In the genomic region with DNA sequence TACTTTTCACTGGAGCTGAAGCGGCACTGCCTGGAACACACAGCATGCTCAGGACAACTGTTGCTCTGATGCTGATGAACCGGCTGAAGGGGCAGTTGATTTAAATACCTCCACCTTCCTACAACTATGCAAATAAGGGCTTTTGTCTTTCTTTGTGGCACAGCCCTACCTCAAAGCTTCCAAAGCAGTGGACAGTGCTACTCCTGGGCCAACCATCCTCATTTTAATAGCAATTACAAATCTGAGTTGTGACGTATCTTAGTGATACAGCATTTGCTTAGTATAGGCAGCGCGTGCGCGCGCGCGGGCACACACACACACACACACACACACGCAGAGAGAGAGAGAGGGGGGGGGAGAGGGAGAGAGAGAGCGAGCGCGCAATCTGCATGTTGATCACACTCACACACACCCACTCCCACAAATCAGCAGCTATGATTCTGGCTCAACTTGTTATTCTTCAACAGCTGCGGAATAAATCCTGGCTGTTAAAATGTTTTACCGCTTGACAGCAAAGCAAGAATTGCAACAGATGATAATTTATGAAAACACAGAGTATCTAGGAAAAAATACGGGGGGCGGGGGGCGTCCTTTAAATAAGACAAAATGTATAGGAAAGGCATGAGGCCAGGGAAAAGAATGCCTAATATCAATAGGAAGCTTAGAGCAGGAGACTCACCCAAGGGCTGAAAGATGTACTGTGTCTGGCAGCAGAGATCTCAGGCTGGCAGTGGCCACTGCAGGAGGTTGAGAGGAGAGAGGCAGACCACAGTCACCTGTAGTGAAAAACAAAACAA, we compare ENCODE assay signal across 9 mouse cellular contexts. TPM values are rescaled to one million over a fixed set of nuclear protein-coding genes. Genes with fewer than 3 reads are reported as not detected.
DNase-seq lines count a peak whose midpoint lies in the region; ATAC-seq and TF ChIP-seq lines count a peak whose summit lies in the region.
"Had no signal": no experiment of that assay in that cellular context is flagged by ENCODE, and none has a peak within 500 bp of the region (broad histone marks: within the 10 kb centered on the region; RNA-seq: fewer than 3 reads in every experiment).

No protein-coding gene starts in this region.

- peak; percentile 71 for ATAC-seq in limb, embryonic 12.5 days (ENCODE audit: insufficient number of reproducible peaks, insufficient read depth, low FRiP score, low TSS enrichment, low read depth)

- no peaks in the 10 kb centered on the region for H3K27me3 ChIP-seq in hindbrain, embryonic 10.5 days (ENCODE audit: insufficient read depth, poor library complexity, severe bottlenecking)
- H3K27me3 ChIP-seq in limb, embryonic 12.5 days = no peaks in the 10 kb centered on the region

- no peak for TF ChIP-seq CTCF in gastrocnemius, adult 2 months (IDR thresholded peaks at IDR 0.05)

- H3K27ac ChIP-seq in gastrocnemius, adult 2 months = no peak overlapping the region
- H3K27ac ChIP-seq in hindbrain, embryonic 10.5 days = no peak overlapping the region
- peak overlapping the region; percentile 37; the same call in 1 of the 2 replicates for H3K27ac ChIP-seq in limb, embryonic 12.5 days

- H3K9me3 ChIP-seq in hindbrain, embryonic 10.5 days = no peaks in the 10 kb centered on the region
- no peaks in the 10 kb centered on the region for H3K9me3 ChIP-seq in limb, embryonic 12.5 days

- WGBS in hindbrain, embryonic 10.5 days = under 1% methylated on average over 19 of the region's 19 CpGs
- 2% methylated on average over 19 of the region's 19 CpGs for WGBS in limb, embryonic 12.5 days

- peak overlapping the region; percentile 40 for H3K9ac ChIP-seq in limb, embryonic 12.5 days (replicated peaks)

- peak overlapping the region; percentile 76 for H3K4me2 ChIP-seq in limb, embryonic 12.5 days

- H3K4me3 ChIP-seq in gastrocnemius, adult 2 months = peak overlapping the region; percentile 65
- peak overlapping the region; percentile 53 for H3K4me3 ChIP-seq in hindbrain, embryonic 10.5 days
- H3K4me3 ChIP-seq in limb, embryonic 12.5 days (replicated peaks) = peak overlapping the region; percentile 42

- H3K4me1 ChIP-seq in hindbrain, embryonic 10.5 days (replicated peaks) = peaks cover 21% of the 10 kb centered on the region
- H3K4me1 ChIP-seq in limb, embryonic 12.5 days (replicated peaks) = 0 out of 2 replicates have a peak, but pooled peaks cover 7% of the 10 kb centered on the region

- DNase-seq in gastrocnemius, adult 2 months = peak; percentile 13
- DNase-seq in gastrocnemius, postnatal 14 days = no peak
- peak; percentile 58 for DNase-seq in embryo, embryonic 10.5 days (ENCODE audit: low spot score)
- DNase-seq in hindbrain, embryonic 10.5 days (ENCODE audit: low spot score) = peak; percentile 61
- peak; percentile 67 for DNase-seq in retina, postnatal 1 day
- DNase-seq in ovary, postnatal 10 days (ENCODE audit: low spot score) = no peak
- no peak for DNase-seq in spleen, postnatal 10 days (ENCODE audit: low spot score in 2 of 2)

- no peaks in the 10 kb centered on the region for H3K36me3 ChIP-seq in hindbrain, embryonic 10.5 days
- H3K36me3 ChIP-seq in limb, embryonic 12.5 days = peaks cover 1% of the 10 kb centered on the region; the same call in 1 of the 2 replicates

- intact Hi-C loops in gastrocnemius, adult 2 months (cut with DNase I) = no loop called here
- intact Hi-C loops in gastrocnemius, postnatal 14 days (cut with DNase I; ENCODE audit: low total_unique reads) = no loop called here

RNA-seq across cellular contexts. Expression of a gene that starts 1.5 kb away (rescaled TPM):
- total RNA-seq in gastrocnemius, adult 2 months (2021) = under 1 TPM; 0.26 to 0.67 TPM
- 10 to 100 TPM; 51.9 to 71.0 TPM for total RNA-seq in gastrocnemius, postnatal 14 days (2021)
- polyA plus RNA-seq in hindbrain, embryonic 10.5 days (2016; fragmentation: Nextera tagmentation; extraction: Ambion mirVana) = 6.0 and 10.1 TPM in 2 replicates
- 29.3 and 29.7 TPM in 2 replicates for polyA plus RNA-seq in limb, embryonic 12.5 days (2016; fragmentation: Nextera tagmentation; extraction: Ambion mirVana)
- polyA plus RNA-seq: spleen, adult 2 months had no signal

RNA-seq across cellular contexts. Expression of a gene that starts 7.7 kb away (rescaled TPM):
- not detected for total RNA-seq in gastrocnemius, adult 2 months (2021)
- total RNA-seq in gastrocnemius, postnatal 14 days (2021) = not detected
- polyA plus RNA-seq in hindbrain, embryonic 10.5 days (2016; fragmentation: Nextera tagmentation; extraction: Ambion mirVana) = not detected in 2 replicates
- polyA plus RNA-seq in limb, embryonic 12.5 days (2016; fragmentation: Nextera tagmentation; extraction: Ambion mirVana) = not detected in 2 replicates
- polyA plus RNA-seq: spleen, adult 2 months had no signal

RNA-seq across cellular contexts. Expression of a gene that starts 18.4 kb away (rescaled TPM):
- not detected for total RNA-seq in gastrocnemius, adult 2 months (2021)
- not detected for total RNA-seq in gastrocnemius, postnatal 14 days (2021)
- polyA plus RNA-seq in hindbrain, embryonic 10.5 days (2016; fragmentation: Nextera tagmentation; extraction: Ambion mirVana) = not detected in 2 replicates
- not detected in 2 replicates for polyA plus RNA-seq in limb, embryonic 12.5 days (2016; fragmentation: Nextera tagmentation; extraction: Ambion mirVana)
- polyA plus RNA-seq: spleen, adult 2 months had no signal

RNA-seq across cellular contexts. Expression of a gene that starts 27.4 kb away (rescaled TPM):
- not detected for total RNA-seq in gastrocnemius, adult 2 months (2021)
- total RNA-seq in gastrocnemius, postnatal 14 days (2021) = not detected
- polyA plus RNA-seq in hindbrain, embryonic 10.5 days (2016; fragmentation: Nextera tagmentation; extraction: Ambion mirVana) = not detected in 2 replicates
- not detected in 2 replicates for polyA plus RNA-seq in limb, embryonic 12.5 days (2016; fragmentation: Nextera tagmentation; extraction: Ambion mirVana)
- polyA plus RNA-seq: spleen, adult 2 months had no signal

RNA-seq across cellular contexts. Expression of a gene that starts 42.2 kb away (rescaled TPM):
- not detected for total RNA-seq in gastrocnemius, adult 2 months (2021)
- total RNA-seq in gastrocnemius, postnatal 14 days (2021) = not detected
- not detected in 2 replicates for polyA plus RNA-seq in hindbrain, embryonic 10.5 days (2016; fragmentation: Nextera tagmentation; extraction: Ambion mirVana)
- not detected in 2 replicates for polyA plus RNA-seq in limb, embryonic 12.5 days (2016; fragmentation: Nextera tagmentation; extraction: Ambion mirVana)
- polyA plus RNA-seq: spleen, adult 2 months had no signal

Comparison
In these comparisons a context has a peak if more than half of its experiments do, and no peak if none do; other contexts are left out.
1. DNase-seq: peak in gastrocnemius, adult 2 months (single experiment), embryo, embryonic 10.5 days (single experiment), hindbrain, embryonic 10.5 days (single experiment) and retina, postnatal 1 day (single experiment); none in gastrocnemius, postnatal 14 days (single experiment), ovary, postnatal 10 days (single experiment) and spleen, postnatal 10 days (0 of 2).
2. RNA of a gene that starts 1.5 kb away (total RNA-seq): 51.9 to 71.0 TPM in gastrocnemius, postnatal 14 days; 0.26 to 0.67 TPM in gastrocnemius, adult 2 months; every median in the first group is over 10 times any median in the second.
3. Peak in every context shown above with its lines, with median percentiles within 50 percentile points of each other: H3K4me3 ChIP-seq.